Mouse (Mus musculus) erythroblast, adult 5-6 weeks (primary cell): Measurements from ENCODE around the gene Kdelc1. TPM values are rescaled to one million over a fixed set of nuclear protein-coding genes. Genes with fewer than 3 reads are reported as not detected.

ENCODE experiments used
- ATAC-seq: replicated peaks from 2 replicates; pipeline ENCODE4 v1.8.0; 2016; ENCODE audit warnings: moderate number of reproducible peaks, mild to moderate bottlenecking, moderate TSS enrichment, inconsistent platforms; ENCODE audit not compliant: poor library complexity, low FRiP score, severe bottlenecking
- total RNA-seq, 2 experiments: library from RNA; stranded (forward) in 1 of 2; stranded (reverse) in 1 of 2; fragments of 150-400 nt in 1 of 2; fragments of 200-764, 138-1000 nt in 1 of 2; gene quantifications; 2 replicates each; pipeline versions ENCODE4 v1.2.3 to v1.2.4; 2015 to 2017; ENCODE audit warnings: low replicate concordance in 2 of 2

Gene Kdelc1
- total RNA-seq, 2 experiments from 2014 or later = 3.5 to 3.7 TPM

DNA sequence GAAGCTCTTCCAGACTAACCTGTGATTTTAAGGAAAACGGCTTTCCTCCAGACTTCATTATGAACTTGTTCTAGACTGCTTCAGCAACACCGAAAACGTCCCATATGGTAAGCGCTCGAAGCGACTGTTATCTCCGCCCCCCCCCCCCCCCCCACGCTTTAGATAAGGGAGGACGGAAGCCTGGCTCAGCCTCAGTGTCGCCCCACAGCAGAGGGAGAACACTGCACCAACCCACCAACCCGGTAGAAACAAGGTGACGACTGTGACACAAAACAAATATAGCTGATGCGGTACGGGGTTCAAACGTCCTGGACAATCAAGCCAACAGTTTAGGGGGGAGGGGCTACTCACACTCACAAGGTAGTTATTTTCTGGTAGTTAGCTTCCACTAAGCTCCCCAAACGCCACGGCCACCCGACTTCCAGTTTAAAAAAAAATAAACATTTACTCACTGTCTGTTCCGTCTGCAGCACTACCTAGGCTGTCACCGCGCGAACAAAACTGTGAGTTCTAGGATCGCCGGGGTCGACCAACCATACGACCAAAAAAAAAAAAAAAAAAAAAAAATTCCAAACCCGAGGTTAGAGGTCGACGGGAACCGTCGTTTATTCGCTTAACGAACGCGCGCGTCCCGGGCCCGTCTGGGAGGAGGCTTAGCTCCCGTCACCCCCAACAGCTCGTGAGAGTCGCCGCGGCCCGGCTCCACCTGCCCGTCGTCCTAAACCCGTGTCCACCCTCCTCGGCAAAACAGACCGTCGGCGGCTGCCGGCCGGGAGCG is 17.0 kb downstream of the Kdelc1 start:
- peak; percentile 59 for ATAC-seq

DNA sequence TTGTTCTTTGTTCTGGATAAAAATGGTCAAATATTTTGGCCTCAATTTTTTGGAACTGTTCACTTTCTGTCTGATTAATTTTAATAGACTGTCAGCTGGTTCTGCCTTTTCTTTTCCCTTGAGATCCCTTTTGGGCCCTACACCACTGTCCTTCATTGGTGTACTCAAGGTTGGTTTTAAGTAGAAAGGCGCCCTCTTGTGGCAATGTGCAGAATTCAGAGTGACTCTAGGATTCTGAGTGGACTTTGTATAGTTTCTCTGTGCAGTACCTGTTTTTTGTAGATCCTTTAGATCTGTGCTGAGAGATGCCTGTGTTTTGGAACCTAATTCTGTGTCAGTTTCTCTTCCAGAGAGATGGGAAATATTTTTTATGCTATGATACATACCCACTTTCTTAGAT is 54.0 kb downstream of the Kdelc1 start:
- ATAC-seq = no peak; the same call in 1 of the 2 replicates

DNA sequence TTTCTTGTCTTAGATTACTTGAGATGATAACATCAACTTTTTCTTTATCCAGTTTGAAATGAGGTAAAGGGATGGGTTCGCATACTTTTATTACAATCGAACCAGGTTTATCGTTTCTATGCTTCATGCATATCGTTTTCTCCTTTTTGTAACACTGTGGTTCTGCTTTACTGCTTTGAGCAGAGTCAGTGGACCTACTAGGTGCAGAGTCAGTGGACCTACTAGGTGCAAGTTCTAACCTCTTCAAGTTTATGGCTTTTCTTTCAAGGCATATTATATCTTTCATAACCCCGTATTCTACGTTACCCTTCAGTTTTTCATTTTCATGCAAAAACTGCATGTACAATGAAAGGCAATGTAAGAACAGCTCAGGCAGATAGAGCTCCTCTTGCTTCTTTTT is 55.2 kb downstream of the Kdelc1 start:
- ATAC-seq = no peak

DNA sequence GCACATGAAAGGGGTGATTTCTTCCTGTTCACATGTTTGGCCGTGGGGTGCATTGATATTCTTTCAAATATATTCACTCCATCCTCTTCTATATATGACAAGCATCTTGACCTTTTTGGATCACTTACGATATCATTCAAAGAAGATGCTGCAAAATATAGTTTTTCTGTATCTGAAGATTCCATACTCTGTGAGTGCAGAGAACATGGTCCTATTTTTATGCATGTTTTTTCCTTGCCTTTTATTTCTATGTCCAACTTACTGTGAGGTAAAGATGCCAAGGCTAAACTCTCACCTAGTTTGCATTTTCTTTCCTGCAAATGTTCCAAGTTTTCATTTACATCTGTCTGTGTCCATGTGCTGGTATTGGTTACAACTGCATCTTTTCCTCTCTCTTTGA is 56.8 kb downstream of the Kdelc1 start, which contains the start of gene Gm8251:
Gene Gm8251 (minus strand): TSS at position 101 of the 400 bp plus-strand sequence.
- no peak for ATAC-seq

DNA sequence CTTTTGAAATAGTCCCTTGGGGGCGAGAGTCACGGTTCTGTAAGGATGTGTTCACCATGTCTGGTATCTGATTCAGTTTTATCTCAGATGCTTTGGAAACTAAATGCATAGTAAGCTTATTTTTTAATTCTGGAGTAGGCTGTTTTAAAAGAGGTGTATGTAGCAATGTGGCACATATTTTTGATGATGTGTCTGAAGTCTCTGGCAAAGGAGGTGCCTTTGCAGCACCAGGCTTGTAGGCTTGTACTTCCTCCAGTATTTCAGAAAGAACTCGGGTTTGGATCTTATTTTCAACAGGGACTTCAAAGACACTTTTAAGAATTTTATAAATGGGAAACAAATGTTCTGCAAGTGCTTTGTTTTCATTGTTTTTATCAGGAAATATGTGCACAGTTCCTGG is 60.8 kb downstream of the Kdelc1 start:
- ATAC-seq = no peak

Other genes with a start within 250 kb of the Kdelc1 start
- gene Tpp2, start 185.2 kb downstream of the Kdelc1 start, total RNA-seq (2015; ENCODE audit: low replicate concordance) = 31.8 and 41.3 TPM in 2 replicates
- 26.9 and 33.2 TPM in 2 replicates for gene Tpp2, start 185.2 kb downstream of the Kdelc1 start, total RNA-seq (2017; ENCODE audit: low replicate concordance)
- gene Mettl21c, start 98.8 kb downstream of the Kdelc1 start, total RNA-seq (2015; ENCODE audit: low replicate concordance) = not detected in 2 replicates
- gene Mettl21c, start 98.8 kb downstream of the Kdelc1 start, total RNA-seq (2017; ENCODE audit: low replicate concordance) = 0.14 TPM in 1 of 2 replicates, not detected in the other
- gene Gm8251, start 56.9 kb downstream of the Kdelc1 start, total RNA-seq (2015; ENCODE audit: low replicate concordance) = 1.3 and 4.2 TPM in 2 replicates
- gene Gm8251, start 56.9 kb downstream of the Kdelc1 start, total RNA-seq (2017; ENCODE audit: low replicate concordance) = 2.6 and 3.8 TPM in 2 replicates
- 15.7 and 32.3 TPM in 2 replicates for gene Tex30, start 16.4 kb downstream of the Kdelc1 start, total RNA-seq (2015; ENCODE audit: low replicate concordance)
- gene Tex30, start 16.4 kb downstream of the Kdelc1 start, total RNA-seq (2017; ENCODE audit: low replicate concordance) = 12.8 and 21.7 TPM in 2 replicates
- gene Bivm, start 149 bp upstream of the Kdelc1 start, total RNA-seq (2015; ENCODE audit: low replicate concordance) = 3.1 and 4.0 TPM in 2 replicates
- gene Bivm, start 149 bp upstream of the Kdelc1 start, total RNA-seq (2017; ENCODE audit: low replicate concordance) = 0.56 and 0.94 TPM in 2 replicates
- gene Ercc5, start 28.9 kb upstream of the Kdelc1 start, total RNA-seq (2015; ENCODE audit: low replicate concordance) = 1.9 and 2.7 TPM in 2 replicates
- 2.5 and 6.0 TPM in 2 replicates for gene Ercc5, start 28.9 kb upstream of the Kdelc1 start, total RNA-seq (2017; ENCODE audit: low replicate concordance)
- gene Mettl21e, start 100.2 kb upstream of the Kdelc1 start, total RNA-seq (2015; ENCODE audit: low replicate concordance) = not detected in 2 replicates
- not detected in 2 replicates for gene Mettl21e, start 100.2 kb upstream of the Kdelc1 start, total RNA-seq (2017; ENCODE audit: low replicate concordance)